Mouse (Mus musculus) erythroid progenitor cell, adult 5-6 weeks (primary cell): ENCODE data around the gene Spata13. TPM values are rescaled to one million over a fixed set of nuclear protein-coding genes. Genes with fewer than 3 reads are reported as not detected.

Experiments
- ATAC-seq: replicated peaks from 2 replicates; pipeline ENCODE4 v1.8.0; 2016; ENCODE audit warnings: moderate number of reproducible peaks, mild to moderate bottlenecking, moderate TSS enrichment, inconsistent platforms; ENCODE audit not compliant: poor library complexity, low FRiP score, severe bottlenecking
- total RNA-seq, 2 experiments: library from RNA; stranded (forward) in 1 of 2; stranded (reverse) in 1 of 2; fragments of 150-400 nt in 1 of 2; fragments of 186-747, 209-891 nt in 1 of 2; gene quantifications; 2 replicates each; pipeline versions ENCODE4 v1.2.3 to v1.2.4; 2015 to 2017; ENCODE audit warnings: low replicate concordance in 2 of 2

Gene Spata13
- total RNA-seq, 2 experiments from 2014 or later: 20.5 to 49.2 TPM

DNA sequence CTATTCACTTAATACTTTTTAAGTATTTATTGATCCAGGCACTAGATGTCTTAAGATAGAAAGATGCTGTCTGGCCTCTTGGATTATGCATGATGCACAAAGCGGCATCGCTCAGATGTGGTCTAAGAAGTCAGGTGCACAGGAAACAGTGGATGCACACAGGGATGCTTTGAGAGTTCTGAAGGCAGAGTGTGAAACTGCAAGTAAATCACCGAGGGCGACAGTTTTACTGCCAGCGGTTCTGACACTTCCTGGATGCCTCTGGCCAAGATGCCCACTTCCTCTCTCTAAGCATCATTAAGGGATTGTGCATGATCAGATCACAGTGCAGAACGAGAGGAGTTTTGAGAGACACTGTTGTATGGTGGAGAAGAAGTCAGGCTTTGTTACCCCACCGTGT is 32.5 kb downstream of the Spata13 start:
- ATAC-seq: no peak

DNA sequence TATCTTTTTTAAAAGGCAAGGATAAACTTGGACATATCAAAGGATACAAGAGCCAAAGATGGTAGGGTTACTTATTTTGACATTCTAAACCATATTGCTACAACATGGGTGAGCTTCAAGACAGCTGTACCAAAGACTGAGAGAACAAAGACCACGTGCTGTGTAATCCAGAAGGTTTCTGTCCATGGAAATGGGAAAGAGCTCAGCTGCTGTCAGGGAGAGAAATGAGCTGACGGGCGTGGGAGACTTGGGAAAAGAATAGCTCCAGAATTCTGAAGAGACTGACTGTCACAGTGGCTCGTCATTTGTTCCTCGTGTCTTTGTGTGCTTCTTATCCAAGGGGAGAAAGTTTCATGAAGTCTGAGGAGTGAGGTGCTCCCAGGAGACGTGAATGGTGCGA is 36.4 kb downstream of the Spata13 start:
- no peak for ATAC-seq

DNA sequence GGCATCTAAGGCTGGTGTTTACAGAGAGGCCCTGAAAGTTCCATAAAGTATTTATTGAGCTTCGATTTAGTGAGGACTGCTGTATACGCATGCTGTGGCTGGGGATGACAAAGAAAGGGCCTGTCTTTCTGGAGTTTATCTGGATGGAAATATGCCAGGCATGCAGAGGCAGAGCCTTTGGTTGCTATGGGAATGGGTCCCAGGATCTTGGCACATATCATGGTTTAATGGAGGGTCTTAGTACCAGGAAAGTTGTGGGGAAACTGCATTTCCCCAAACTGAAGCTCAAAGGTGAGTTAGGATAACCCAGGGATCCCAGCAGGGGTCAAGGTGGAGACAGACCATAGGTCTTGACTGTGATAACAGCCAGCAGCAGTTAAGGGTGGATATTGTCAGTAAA is 37.7 kb downstream of the Spata13 start:
- ATAC-seq: no peak

DNA sequence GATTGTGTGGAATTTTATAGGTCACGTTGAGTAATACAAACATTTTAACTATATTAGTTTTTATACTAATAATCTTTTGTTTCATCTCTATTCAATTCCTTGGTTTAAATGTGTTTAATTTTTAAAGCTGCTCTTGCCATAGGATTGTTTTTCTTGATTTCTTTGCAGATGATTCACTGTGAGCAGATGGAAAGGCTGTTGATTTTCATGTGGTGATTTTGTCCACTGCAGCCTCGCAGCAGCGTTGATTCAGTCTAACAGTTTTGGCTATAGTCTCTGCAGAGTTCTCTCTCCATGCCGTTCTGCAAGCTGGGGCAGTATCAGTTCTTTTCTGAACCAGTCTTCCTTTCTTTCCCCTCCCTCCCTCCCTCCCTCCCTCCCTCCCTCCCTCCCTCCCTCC is 41.9 kb downstream of the Spata13 start:
- no peak for ATAC-seq

DNA sequence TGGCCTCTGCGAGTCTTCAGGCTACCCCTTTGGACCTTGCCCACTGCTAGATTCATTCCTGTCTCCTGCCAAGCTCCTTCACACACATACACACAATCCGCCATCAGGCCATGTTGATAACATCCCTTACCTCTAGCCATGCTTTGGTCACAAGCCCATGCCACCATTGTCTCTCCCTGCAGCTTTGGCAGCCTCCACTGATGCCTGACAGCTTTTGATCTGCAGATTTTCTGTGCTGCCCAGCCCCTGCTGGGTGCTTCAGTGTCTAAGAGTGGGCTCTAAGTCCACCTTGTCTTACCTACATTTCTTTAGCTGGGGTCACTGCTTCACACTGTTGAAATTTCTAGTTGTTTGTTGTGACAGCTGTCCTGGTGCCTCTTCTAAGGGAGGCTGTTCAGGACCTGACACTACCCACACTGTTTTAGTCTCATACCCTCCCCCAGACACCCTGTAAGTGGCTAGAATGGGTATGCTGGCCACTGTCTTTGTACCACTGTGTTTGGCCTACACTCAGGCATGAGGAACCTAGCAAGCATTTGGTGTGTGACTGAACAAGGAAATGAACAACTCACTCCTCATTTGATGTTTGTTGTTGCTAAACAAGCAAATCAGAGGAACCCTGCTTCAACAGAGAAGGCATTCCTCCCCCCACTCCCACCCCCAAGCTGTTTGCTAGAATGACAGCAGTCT is 43.0 kb downstream of the Spata13 start:
- no peak for ATAC-seq

DNA sequence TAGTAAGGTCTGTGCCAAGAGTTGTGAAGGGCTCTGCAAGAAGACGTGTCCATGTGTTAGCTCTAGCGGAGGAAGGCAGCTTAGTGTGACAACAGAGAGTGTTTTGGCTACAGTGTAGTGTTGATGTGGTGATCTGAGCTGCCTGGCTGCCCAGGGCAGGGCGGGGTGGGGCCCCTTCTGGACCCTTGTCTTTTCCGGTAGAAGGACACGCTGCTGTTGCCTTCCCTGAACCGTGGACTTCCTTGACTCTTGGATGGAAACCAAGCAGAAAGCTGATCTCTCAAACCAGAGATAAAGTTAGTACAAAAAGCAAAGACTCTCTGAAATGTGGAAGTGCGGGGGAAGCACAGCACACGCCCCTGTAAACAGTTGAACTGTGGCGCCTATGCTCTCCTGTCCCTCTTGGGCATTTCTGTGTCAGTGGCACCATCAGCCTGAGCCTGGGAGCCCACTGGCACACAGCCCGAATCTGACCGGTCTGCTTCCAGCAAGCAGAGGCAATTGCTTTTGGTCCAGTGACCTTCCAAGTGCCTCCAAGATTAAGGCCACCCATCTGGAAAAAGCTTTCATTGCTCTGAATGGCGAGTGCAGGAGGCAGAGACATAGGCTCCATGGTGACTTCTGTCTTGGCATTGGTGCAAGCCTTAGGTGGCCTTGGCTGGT is 48.7 kb downstream of the Spata13 start:
- ATAC-seq: no peak

DNA sequence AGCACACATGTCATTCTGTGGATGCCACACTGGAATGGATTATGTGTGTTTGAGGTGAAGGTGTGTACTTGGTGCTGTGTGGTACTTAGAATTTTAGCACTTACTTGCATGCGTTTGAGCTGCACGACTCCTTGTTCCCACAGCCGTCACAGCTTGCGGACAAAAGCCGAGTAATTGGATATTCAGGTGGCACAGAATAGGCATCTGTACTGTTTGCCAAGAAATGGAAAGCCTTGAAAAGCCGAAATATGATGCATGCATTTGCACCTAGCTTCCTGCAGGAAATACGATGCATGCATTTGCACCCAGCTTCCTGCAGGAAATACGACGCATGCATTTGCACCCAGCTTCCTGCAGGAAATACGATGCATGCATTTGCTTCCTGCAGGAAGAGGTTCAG is 50.2 kb downstream of the Spata13 start:
- no peak for ATAC-seq

DNA sequence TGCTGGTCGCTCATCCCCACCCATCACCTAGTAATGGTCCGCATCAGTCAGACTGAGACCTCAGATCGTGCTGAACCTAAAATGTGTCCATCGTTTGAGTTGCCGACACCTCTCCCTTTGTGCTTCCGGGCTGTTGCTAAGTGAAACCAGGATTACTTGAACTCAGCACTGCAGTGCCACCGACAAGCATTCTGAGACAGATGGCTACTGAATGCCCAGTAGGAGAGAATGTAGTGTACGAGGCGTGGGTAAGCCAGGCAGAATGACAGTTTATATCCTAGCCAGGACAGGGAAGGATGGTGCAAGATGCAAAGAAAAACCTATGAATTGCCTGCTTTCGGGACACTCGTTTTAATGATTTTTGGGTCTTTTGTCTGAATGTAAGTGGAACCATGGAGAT is 52.9 kb downstream of the Spata13 start:
- ATAC-seq: no peak

DNA sequence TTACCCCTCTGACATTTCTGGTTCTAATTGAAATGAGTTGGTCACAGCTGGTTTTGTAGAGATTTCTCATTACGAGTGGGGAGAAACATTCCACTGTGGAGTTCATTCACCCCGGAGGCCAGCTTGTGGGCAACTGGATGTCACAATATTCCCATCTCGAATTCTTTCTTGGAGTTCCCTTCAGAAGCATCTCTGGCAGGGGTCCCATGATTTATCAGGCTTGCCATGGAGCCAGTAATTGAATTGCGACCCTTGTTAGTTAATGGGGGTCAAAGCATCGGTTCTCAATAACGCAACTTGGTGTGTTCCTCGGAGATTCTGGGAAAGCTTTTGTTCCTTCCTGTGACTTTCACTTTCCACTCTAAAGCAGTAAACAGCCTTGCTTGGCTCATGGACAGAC is 53.4 kb downstream of the Spata13 start:
- no peak for ATAC-seq

DNA sequence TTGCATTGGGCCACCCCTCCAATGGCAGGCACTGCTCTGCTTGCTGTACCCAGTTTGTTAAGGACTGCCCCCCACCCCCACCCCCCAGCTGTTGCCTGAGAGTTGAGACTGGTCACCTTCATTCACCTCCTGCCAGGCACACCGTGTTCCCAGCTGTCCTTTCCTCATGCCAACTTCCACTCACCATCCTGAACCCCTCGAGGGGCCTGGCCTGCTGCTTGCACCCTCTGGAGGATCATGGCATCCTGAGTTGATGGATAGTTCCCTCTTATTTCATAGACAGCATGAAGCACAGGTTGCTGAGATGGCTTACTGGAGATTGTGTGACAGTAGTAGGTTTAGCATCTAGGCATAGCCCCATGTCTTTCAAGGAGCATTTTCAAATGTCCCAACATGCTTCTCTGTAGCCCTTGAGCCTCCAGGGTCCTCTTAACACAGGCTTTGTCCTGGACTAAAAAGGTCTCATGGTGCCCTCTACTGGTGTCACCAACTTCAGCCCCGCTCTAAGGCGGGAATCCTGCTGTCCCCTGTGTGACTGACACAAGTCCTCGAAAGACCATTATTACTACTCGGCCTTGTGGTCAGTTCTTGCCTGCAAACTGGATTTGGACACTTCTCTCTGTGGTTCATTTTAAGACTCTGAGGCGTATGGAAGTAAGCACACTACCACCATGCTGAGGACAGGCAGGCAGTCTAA is 54.9 kb downstream of the Spata13 start:
- peak; percentile 67; the same call in 1 of the 2 replicates for ATAC-seq

DNA sequence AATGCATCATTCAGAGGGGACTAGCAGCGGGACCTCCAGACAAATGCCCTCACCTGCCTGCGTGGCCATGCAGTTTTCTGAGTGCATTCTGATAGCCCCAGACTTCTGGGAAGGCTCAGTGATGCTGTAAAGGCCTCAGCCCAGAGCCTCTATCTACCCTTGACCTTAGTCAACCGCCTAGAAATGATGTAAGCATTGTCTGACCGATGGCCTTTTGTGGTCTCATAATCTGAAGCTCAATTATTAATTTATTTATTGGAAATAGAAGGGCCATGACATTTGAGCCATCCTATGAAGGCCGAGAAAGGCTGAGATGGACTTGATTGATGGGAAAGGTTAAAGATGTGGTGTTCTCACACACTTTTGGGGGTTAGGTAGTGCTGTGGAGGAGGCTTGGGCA is 56.0 kb downstream of the Spata13 start:
- no peak for ATAC-seq

DNA sequence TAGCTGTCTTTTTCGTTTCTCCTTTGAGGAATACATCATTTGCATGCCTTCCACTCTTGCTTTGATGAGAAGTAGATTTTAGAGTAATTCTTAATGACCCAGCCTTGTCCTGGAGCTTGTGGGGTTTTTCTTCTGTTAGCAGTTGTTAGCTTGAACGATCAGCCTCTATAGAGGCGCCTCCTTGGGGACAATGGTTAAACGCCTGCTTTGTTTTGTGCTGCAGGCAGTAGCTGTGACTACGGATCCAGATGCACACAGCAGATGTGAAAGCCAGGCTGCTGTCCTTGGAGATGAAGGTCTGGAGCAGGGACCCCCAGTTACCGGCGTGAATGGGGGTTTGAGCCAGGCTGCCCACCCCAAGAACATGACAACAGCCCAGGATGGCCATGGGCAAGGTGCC is 56.8 kb downstream of the Spata13 start:
- no peak for ATAC-seq

DNA sequence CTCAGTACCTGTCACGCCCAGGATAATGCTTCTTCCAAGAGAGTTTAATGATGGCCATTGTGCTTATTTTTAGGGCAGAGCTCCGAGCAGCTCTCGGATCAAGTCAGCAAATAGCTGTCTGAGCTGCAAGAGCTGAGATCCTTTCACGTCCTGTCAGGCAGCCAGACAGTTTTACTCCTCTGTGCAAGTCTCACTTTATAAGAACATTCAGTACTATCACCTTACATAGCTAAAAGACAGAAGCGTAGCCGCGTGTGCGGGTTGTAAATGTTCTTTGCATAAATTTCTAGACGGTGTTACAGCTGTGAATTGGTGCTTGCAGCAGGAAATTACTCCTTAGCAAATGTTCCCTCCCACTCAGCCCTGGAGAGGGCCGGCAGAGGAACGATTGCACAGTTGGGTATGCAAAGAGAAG is 59.3 kb downstream of the Spata13 start:
- ATAC-seq: no peak

DNA sequence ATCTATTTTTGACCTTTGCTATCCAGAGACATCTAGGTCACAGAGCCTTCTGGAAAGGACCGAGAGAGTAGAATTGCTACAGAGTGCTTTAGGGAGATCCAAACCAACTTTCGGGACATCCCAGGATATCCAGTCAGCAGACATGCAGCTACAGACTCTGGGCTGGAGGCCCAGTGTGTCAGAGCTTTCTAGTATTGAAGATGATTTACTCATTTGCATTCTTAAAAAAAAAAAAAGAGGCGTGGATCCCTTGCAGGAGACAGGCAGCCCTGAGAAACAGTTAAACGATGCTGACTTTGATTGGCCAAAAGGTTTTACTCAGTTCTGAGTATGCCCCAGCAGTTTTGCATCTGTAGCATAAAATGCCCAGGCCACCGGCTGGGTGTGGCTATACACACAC is 59.9 kb downstream of the Spata13 start:
- no peak for ATAC-seq

DNA sequence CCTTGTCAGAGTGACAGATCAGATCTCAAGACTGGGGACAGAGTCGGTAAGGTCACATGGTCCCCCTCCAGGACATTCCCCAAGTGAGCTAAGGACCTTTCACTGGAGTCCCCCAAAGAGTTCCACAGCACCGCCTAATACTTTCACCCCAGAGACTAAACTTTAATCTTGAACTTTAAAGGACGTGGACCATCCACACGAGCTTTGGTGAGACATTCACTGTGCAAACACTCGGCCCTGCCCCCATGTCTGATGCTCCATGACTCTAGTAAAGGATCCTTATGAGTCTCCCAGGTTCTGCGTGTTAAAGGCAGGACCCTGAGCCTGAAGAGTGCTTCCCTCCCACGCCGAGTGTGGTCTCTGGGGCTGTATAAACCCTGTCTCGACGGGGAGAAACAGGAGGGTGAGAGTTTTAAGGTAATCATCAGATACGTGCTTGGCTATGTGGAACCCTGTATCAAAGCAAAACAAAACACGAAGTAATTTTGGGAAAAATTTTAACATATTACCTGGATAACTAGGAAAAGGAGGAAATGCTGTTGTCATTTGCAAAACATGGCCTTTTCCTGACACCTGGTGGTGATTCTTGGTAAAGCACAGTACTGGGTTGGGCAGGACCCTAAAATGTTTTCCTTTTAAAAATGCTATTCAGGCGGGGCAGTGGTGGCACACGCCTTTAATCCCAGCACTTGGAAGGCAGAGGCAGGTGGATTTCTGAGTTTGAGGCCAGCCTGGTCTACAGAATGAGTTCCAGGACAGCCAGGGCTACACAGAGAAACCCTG is 60.6 kb downstream of the Spata13 start:
- ATAC-seq: no peak

DNA sequence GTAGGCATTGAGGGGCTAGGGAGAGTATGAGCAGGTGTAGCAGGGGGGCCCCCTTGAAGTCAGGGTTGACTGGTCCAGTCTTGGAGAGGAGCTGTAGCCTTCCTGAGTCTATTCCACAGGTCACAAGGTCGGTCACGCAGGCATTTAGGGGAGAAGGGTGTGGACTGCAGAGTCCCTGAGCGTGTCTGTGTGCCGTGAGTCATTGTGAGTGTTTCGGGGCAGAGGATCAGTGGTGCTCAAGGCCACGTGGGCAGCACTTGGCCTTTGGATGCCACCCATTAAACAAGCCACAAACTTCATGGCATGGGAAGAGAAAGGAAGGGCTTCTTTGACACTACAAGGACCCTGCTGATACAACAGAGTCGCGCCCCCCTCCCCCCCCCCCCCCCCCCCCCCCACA is 63.5 kb downstream of the Spata13 start:
- ATAC-seq: no peak

DNA sequence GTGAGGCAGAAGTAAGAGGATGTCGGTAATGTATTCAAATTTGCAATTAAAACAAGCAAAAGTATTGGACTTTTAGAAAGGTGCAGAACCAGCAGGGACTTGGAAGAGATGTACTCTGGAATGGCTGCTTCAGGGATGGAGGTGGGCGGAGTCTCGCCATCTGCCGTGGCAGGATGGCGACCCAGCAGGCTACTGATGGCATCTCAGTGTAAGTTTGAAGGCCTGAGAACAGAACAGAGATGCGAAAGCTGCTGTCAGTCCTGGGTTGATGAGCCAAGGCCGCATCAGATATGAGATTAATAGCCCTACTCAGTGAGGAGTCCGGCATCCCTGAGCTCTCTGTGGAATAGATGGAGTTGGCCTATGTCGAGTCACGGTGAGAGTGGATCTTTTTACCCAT is 65.2 kb downstream of the Spata13 start:
- no peak for ATAC-seq

DNA sequence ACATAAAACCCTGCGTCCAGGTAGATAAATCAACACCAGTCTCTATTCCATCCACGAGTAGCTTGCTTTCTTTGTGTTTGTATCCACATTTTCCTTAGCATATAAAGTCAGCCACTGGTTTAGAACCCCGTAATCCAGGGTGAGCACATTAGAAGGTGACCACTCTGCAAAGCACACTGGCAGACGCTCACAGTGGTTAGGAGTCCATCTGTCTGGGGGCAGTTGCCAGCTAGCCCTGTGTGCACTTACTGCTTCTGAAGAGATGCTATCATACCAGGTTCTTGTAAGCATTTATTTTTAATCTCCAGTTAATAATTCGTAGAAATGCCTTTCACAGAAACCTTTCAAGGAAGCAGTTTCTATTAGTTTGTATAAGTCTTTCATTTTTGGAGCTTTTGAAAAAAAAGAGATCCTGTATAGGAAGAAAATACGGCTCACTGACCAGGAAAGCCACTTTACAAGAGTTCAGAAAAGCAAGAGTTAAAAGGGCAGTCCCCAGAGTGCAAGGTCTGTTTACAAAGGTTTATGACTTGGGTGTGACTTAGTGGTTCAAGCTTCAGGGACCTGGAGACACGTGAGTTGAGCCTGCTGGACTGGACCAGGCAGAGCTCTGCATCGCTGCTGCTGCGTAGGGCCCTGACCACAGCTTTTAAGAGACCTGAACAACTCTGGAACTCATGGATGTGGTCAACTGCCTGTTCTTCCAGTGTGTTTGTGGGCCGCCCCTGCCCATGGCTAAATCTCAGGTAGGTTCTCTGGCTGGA is 68.8 kb downstream of the Spata13 start:
- ATAC-seq: no peak

DNA sequence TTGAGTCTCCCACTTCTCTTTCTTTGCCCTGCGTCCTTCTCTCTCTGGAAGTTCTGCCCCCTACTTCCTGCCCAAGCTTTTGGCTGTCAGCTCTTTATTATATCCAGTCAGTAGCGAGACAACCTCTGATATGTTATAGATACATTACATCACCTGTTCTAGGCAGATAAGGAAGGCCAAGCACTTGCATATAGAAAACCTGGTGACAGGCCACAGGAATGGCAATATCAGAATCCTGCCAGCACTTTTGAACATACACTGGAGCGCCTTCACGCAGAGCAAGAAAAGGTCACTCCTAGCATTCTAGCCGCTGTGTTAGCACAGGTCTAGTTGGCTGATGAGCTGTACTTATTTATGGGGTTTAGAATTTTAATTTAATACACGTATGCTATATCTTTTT is 70.7 kb downstream of the Spata13 start:
- no peak for ATAC-seq

DNA sequence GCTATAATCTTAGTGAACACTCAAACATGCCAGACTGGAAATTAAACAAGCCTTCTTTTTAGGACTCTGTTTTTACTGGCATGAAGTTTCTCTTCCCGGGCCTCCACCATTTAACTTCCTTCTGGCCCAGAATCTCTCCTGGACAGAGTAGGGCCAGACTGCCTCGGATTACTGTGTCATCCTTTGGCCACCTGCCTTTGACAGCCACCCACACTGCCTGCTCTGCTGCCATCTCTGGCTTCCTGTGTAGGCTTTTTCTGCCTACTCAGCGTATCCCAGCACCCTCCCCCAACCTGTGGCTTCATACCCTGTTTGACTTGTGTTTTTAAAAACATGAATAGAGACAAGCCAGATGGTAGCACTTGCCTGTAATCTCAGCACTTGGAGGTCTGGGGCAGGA is 71.2 kb downstream of the Spata13 start:
- ATAC-seq: no peak
